Mouse (Mus musculus) hindbrain, embryonic 16.5 days (tissue): ENCODE results near the gene Tmem37. TPM values are rescaled to one million over a fixed set of nuclear protein-coding genes. Genes with fewer than 3 reads are reported as not detected.

ENCODE experiments used
- ATAC-seq: fragments of 200-750 bp; cut with Nextera tagmentation; 2 replicates; pipeline ENCODE4 v1.8.0; 2017; ENCODE audit warnings: moderate TSS enrichment, moderate library complexity
- H3K27ac ChIP-seq: fragments of 300-500 bp; sonication (generic); 2 replicates; pipeline ENCODE4 v1.5.1; 2014; ENCODE audit warnings: low read depth, mild to moderate bottlenecking, control low read depth, low read length, moderate library complexity
- H3K27me3 ChIP-seq: fragments of 300-500 bp; sonication (generic); replicated peaks from 2 replicates; pipeline ENCODE4 v1.6.1; 2014; ENCODE audit warnings: low read length; ENCODE audit not compliant: control insufficient read depth, insufficient read depth
- H3K36me3 ChIP-seq: fragments of 300-500 bp; sonication (generic); 2 replicates; pipeline ENCODE4 v1.6.1; 2014; ENCODE audit warnings: mild to moderate bottlenecking, low read length, moderate library complexity, mixed read lengths; ENCODE audit not compliant: control insufficient read depth, insufficient read depth
- H3K4me1 ChIP-seq: fragments of 300-500 bp; sonication (generic); 2 replicates; pipeline ENCODE4 v1.6.1; 2014; ENCODE audit warnings: low read depth, low read length; ENCODE audit not compliant: control insufficient read depth, insufficient read depth
- H3K4me2 ChIP-seq: fragments of 300-500 bp; sonication (generic); 2 replicates; pipeline ENCODE4 v1.6.1; 2014; ENCODE audit warnings: mild to moderate bottlenecking, low read length, control low read depth, moderate library complexity
- H3K4me3 ChIP-seq: fragments of 300-500 bp; sonication (generic); 2 replicates; pipeline ENCODE4 v1.5.1; 2014; ENCODE audit warnings: mild to moderate bottlenecking, low read length, control low read depth, moderate library complexity
- H3K9ac ChIP-seq: fragments of 300-500 bp; sonication (generic); 2 replicates; pipeline ENCODE4 v1.6.1; 2014; ENCODE audit warnings: low read depth, mild to moderate bottlenecking, control low read depth, low read length, moderate library complexity
- H3K9me3 ChIP-seq: fragments of 300-500 bp; sonication (generic); 2 replicates; pipeline ENCODE4 v1.6.1; 2014; ENCODE audit warnings: mild to moderate bottlenecking, low read length, moderate library complexity; ENCODE audit not compliant: control insufficient read depth
- WGBS: fragments of 180-500 bp; shearing (Covaris S2); extraction: QIAGEN DNeasy Blood & Tissue Kit; methylation state at CpG from one replicate; pipeline ENCODE4 v1.1.7; 2014; 5-methylcytosine and 5-hydroxymethylcytosine counted together
- polyA plus RNA-seq: library from polyadenylated mRNA; unstranded; fragments of >200 nt; fragmentation: Nextera tagmentation; extraction: Ambion mirVana; gene quantifications from 2 replicates; pipeline ENCODE4 v1.2.1, GENCODE M21; 2015

The Tmem37 gene
- polyA plus RNA-seq, 1 experiment from 2014 or later = 7.7 TPM

DNA sequence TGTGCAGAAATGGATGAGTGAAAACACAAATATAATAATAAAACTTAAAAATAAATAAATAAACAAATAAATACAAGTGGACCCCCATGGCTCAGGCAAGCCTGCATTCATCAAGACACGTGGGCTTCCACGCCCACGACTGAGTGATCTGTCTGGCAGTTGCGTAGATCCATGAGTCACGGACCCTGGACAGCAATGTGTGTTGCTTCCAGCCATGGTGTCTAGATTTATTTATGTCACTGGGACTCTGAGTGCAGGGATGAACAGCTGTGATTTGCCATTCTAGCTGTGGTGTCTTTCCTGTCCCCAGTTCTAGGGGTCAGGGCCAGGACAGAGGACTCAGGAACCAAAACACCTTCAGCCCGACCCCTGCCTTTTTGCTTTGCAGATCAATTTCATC is 18.9 kb downstream of the Tmem37 start:
- Histone ChIP-seq H3K4me2 (no peak overlapping the region), H3K27ac (no peak overlapping the region), H3K9ac (no peak overlapping the region), H3K4me3 (no peak overlapping the region), H3K9me3 (no peaks in the 10 kb centered on the region), H3K27me3 (no peaks in the 10 kb centered on the region), H3K4me1 (no peaks in the 10 kb centered on the region), H3K36me3 (no peaks in the 10 kb centered on the region)
- 88% methylated on average over 6 of the region's 6 CpGs for WGBS
- no peak for ATAC-seq

DNA sequence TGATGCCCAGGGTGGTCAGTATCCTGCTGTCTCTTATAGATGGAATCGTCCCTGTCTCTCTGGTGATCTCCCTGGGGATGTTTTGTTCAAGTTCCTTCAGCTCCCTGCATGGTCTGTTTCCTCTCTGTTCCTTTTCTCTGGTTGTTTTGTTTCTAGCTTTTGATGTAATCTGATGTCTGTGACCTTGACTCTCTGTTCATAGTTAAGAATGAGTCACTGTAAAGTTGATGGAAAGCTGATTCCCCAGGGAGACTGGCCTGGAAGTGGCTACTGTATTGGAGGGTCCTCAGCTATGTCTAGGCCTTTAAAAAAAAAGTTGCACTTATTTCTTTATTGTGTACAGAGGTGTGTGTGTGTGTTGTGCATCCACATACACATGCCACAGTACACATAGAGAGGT is 22.8 kb downstream of the Tmem37 start:
- Histone ChIP-seq H3K36me3 (no peaks in the 10 kb centered on the region), H3K9me3 (no peaks in the 10 kb centered on the region), H3K27ac (no peak overlapping the region), H3K4me3 (no peak overlapping the region), H3K9ac (no peak overlapping the region), H3K4me1 (no peaks in the 10 kb centered on the region), H3K27me3 (no peaks in the 10 kb centered on the region), H3K4me2 (no peak overlapping the region)
- ATAC-seq = peak; percentile 34; the same call in 1 of the 2 replicates
- WGBS = 13% methylated on average over 1 of the region's 1 CpGs

DNA sequence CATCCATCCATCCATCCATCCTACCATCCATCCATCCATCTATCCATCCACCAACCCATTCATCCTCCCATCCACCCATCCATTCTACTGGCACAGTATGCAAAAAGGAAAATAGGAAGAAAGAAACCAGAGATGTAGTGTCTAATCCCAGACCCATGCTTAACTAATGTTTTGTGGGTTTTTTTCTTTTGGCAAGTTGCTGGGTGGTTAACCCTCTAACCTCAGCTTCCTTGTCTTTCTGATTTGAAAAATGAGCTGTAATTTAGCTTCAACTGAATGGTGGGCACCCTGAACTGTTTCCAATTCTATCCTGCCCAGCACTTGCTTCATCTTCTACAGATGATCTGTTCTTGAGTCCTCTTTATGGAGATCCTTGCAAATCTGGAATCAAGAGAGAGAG is 26.5 kb downstream of the Tmem37 start:
- Histone ChIP-seq H3K27ac (no peak overlapping the region), H3K4me1 (no peaks in the 10 kb centered on the region), H3K4me3 (no peak overlapping the region), H3K36me3 (no peaks in the 10 kb centered on the region), H3K9ac (no peak overlapping the region), H3K27me3 (no peaks in the 10 kb centered on the region), H3K4me2 (no peak overlapping the region), H3K9me3 (no peaks in the 10 kb centered on the region)
- ATAC-seq = no peak

DNA sequence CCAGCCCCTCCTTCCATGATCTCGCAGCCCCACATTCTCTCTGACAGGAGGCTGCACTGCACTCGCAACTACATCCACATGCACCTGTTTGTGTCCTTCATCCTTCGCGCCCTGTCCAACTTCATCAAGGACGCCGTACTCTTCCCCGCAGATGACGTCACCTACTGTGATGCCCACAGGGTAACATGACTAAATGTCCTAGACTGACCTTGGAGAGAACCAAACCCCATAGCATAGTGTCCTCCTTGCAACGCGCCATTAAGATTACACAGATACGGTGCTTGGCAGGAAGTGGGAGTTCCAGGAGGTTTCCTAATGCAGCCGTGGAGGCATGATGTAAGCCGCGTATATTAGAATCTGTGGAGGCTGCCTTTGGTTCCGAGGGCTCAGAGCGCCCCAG is 29.3 kb downstream of the Tmem37 start:
- H3K4me1 ChIP-seq = no peaks in the 10 kb centered on the region
- H3K9me3 ChIP-seq = no peaks in the 10 kb centered on the region
- H3K4me3 ChIP-seq = no peak overlapping the region
- no peak for ATAC-seq
- H3K36me3 ChIP-seq = no peaks in the 10 kb centered on the region
- 91% methylated on average over 16 of the region's 16 CpGs for WGBS
- no peak overlapping the region for H3K27ac ChIP-seq
- no peaks in the 10 kb centered on the region for H3K27me3 ChIP-seq
- no peak overlapping the region for H3K4me2 ChIP-seq
- H3K9ac ChIP-seq = no peak overlapping the region

DNA sequence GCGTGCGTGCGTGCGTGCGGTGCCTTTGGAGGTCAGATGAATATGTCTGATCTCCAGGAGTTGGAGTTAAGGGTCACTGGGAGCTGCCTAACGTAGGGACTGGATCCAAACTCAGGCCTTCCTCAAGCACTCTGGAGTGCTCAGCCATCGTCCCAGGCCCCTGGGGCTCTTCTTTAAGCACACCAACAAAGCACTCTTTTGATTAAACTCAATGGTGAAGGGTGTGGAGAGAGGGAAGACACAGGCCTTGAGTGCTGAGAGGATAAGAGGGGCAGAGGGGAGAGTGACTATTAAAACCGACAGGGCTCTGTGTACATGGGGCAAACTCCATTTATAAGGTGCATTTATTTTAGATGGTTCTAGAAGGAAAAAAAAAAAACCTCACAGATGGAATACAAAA is 31.5 kb downstream of the Tmem37 start:
- WGBS = 72% methylated on average over 8 of the region's 8 CpGs
- Histone ChIP-seq H3K4me1 (no peaks in the 10 kb centered on the region), H3K4me3 (no peak overlapping the region), H3K4me2 (no peak overlapping the region), H3K27me3 (no peaks in the 10 kb centered on the region), H3K27ac (no peak overlapping the region), H3K9me3 (no peaks in the 10 kb centered on the region), H3K9ac (no peak overlapping the region), H3K36me3 (no peaks in the 10 kb centered on the region)
- ATAC-seq = no peak

DNA sequence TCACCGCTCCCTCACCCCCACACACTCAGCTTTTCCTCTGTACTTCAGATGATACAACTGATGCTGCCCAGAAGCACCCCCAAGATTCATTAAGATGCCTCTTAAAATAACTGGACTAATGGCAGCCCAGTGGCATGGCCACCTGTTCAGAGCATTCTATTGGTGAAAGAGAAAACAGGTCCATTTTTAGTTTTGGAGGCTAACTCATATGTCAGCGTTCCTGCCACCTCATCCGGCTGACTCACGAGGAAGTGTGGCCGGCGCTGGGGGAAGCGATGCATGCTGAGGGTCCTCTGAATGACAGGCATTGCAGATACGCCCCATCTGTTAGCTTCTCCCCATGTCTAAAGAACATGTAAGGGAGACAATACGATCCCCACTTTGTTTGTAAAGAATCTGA is 35.3 kb downstream of the Tmem37 start:
- H3K27ac ChIP-seq = no peak overlapping the region
- no peak overlapping the region for H3K4me3 ChIP-seq
- H3K4me2 ChIP-seq = no peak overlapping the region
- H3K9me3 ChIP-seq = no peaks in the 10 kb centered on the region
- no peak overlapping the region for H3K9ac ChIP-seq
- H3K27me3 ChIP-seq = no peaks in the 10 kb centered on the region
- WGBS = 76% methylated on average over 9 of the region's 9 CpGs
- ATAC-seq = no peak
- H3K36me3 ChIP-seq = no peaks in the 10 kb centered on the region
- H3K4me1 ChIP-seq = no peaks in the 10 kb centered on the region

DNA sequence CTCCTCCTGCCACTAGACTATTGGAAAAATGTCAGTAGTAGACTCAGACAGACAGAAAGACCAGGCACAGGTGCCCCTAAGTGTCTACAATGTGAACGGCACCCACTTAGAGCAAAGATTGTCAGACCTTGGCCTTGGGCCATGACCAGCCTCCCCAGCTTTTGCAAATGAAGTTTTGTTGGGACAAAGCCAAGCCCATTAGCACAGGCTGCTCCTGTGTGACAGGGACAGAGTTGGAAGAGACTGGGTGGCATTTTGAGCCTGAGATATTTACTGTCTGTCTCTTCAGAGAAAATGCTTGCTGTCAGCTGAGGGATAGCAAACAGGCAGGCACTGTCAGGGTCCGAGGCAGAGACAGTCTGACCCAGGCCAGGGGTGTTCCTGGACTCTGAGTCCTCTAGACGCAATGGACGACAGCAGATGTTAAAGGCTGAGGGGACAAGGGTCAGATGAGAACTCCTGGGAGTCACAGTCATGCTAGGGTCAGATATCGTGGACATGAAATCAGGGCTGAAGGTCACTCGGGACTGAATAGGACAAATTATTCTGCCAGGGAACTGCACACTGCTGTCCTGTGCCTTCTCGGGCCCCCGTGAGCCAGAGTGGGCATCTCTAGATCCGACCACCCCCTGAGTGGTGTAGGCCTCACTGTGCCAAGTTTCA is 36.7 kb downstream of the Tmem37 start:
- Histone ChIP-seq H3K4me1 (no peaks in the 10 kb centered on the region), H3K4me3 (no peak overlapping the region), H3K9ac (no peak overlapping the region), H3K9me3 (no peaks in the 10 kb centered on the region), H3K27me3 (no peaks in the 10 kb centered on the region), H3K27ac (no peak overlapping the region), H3K36me3 (no peaks in the 10 kb centered on the region), H3K4me2 (no peak overlapping the region)
- WGBS = 63% methylated on average over 9 of the region's 9 CpGs
- no peak for ATAC-seq

DNA sequence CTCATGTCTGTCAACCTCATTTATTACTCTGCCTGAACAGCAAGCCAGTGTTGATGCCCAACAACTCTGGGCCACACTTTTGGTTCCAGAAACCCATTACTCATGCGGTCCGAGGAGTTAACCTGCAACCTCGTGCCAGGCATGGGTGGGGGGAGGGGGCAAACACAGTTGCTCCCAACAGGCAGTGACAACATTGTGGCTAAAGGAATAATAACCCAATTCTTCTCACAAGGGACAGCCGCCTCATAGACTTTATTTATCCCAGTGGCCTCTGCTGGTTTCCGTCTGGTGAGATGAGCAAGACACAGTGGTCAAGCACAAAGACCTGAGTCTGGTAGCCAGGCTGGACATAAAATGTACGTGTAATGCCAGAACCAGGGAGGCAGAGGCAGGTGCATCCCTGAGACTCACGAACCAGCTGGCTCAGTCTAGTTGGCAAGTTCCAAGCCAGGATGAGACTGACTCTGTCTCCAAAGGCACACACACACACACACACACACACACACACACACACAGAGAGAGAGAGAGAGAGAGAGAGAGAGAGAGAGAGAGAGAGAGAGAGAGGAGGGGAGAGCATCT is 38.3 kb downstream of the Tmem37 start:
- no peaks in the 10 kb centered on the region for H3K27me3 ChIP-seq

DNA sequence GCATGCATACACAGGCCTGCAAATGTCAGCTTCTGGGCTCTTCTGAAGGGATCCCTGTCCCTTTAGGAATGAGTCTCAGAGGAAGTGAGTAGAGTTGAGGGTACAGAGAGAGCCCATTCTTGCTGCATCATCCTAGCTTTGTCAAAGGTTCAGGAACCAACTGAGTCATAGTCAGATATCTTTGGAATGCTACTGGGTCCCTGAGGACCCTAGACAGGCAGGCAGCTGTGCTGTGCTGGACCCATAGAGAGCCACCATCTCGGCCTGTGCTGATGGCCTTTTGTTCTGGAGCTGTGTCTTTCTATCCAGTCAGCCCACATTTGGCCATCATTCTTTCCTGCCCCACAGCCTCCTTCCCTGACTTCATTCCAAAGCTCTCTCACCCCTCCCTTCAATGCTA is 39.1 kb downstream of the Tmem37 start:
- ATAC-seq = no peak
- WGBS = 53% methylated on average over 1 of the region's 1 CpGs
- H3K9me3 ChIP-seq = no peaks in the 10 kb centered on the region
- H3K4me1 ChIP-seq = no peaks in the 10 kb centered on the region
- H3K4me2 ChIP-seq = no peak overlapping the region
- no peak overlapping the region for H3K9ac ChIP-seq
- H3K4me3 ChIP-seq = no peak overlapping the region
- no peaks in the 10 kb centered on the region for H3K27me3 ChIP-seq
- H3K36me3 ChIP-seq = no peaks in the 10 kb centered on the region
- H3K27ac ChIP-seq = no peak overlapping the region

More for the DNA sequence above, 38.3 kb downstream of the Tmem37 start:
- no peaks in the 10 kb centered on the region for H3K36me3 ChIP-seq
- no peak for ATAC-seq
- H3K27ac ChIP-seq = no peak overlapping the region
- H3K4me2 ChIP-seq = no peak overlapping the region
- H3K4me3 ChIP-seq = no peak overlapping the region
- no peaks in the 10 kb centered on the region for H3K4me1 ChIP-seq
- 76% methylated on average over 7 of the region's 7 CpGs for WGBS
- no peak overlapping the region for H3K9ac ChIP-seq
- no peaks in the 10 kb centered on the region for H3K9me3 ChIP-seq
